Mouse (Mus musculus) kidney, postnatal 14 days (tissue): Measurements from ENCODE around the gene Cacnb4.
A peak's percentile ranks its signal among the peaks of the same experiment; 100 is the strongest.

Experiments used
- DNase-seq: peaks from one replicate; pipeline ENCODE4 v3.0.0; 2022; ENCODE audit warnings: mixed read lengths

Cacnb4 gene

DNA sequence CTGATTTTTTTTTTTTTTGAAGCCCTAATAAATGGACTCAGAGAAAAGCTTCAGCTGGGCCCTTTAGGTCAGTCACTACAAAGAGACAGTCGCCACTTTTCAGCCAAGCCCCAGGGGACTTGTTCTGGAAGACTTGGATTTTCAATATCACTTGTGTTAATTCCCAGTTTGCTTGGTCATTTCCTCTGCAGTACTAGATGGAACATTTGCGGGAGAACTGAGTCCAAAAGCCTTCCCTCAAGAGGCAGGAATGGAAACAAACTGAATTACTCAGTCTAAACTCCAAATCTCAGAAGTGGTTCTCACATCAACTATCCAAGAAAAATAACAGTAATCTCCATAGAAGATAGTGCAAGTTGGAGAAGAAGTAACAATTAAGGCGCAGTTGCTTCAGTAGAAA lies 109.2 kb downstream of the Cacnb4 start:
- no peak for DNase-seq

GRCm38 (mm10) chr2:52563277-52563676 lies 113.4 kb downstream of the Cacnb4 start:
- no peak for DNase-seq

- DNase-seq = no peak
Measured at GRCm38 (mm10) chr2:52562356-52562755, 114.3 kb downstream of the Cacnb4 start.

DNA sequence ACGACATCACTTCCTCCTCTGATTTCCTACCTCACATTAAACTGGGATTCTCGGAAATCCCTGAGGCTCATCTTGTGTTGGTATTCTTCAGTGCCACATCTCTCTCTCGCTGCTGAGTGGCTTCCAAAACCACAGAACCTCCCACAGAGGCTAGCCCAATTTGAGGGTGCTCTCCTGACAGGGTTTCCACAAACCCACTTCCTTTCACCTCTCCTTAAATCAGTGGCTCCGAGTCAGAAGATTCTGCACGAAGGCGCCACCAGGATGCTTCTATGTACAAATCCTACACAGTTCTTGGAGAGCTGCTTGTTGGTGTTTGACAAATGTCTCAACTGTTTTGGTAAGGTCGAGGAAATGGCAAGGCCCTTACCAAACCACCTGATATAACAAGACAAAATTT lies 115.5 kb downstream of the Cacnb4 start:
- no peak for DNase-seq

DNA sequence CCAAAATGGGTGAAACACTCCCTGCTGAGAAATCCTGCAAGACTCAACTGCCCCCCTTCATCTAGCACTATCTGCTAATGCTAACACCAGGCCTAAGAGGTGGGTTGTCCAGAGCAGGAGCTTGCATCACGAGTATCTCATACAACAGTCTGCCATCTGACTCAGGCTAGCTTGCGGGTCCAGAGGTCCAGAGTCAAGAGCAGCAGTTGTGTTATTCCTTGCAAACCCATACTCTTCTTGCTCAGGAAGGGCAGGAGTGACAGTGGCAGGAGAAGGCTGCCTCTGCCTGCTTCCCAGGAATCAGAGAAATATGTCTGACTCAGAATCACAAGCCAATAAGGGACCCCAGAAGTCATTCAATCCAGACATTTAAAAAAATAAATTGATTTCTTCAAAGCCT lies 116.4 kb downstream of the Cacnb4 start:
- DNase-seq = no peak

DNA sequence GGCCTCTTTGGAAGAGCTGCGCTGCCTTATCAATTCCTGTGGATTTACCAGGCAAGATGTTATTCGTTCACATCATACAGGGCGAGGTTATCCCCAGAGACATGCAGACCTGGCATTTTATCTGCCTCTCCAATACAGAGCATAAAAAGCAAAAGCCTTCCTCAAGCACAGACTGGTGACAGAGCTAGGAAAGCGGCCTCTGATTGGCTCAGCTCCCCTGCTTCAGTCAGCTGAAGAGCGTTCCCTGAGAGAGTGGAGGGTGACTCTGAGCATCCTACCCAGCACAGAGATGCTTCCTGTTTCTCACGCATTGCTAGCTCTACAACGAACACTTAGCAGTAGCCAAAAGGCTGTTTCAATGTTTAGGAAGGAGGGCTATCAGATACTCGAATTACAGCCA lies 118.2 kb downstream of the Cacnb4 start:
- DNase-seq = no peak

GRCm38 (mm10) chr2:52557503-52558275 lies 118.9 kb downstream of the Cacnb4 start:
- no peak for DNase-seq

- no peak for DNase-seq
Measured at GRCm38 (mm10) chr2:52556961-52557326, 119.7 kb downstream of the Cacnb4 start.

GRCm38 (mm10) chr2:52556298-52556960 lies 120.2 kb downstream of the Cacnb4 start:
- DNase-seq = no peak

- no peak for DNase-seq
Measured at GRCm38 (mm10) chr2:52548401-52548800, 128.2 kb downstream of the Cacnb4 start.

DNA sequence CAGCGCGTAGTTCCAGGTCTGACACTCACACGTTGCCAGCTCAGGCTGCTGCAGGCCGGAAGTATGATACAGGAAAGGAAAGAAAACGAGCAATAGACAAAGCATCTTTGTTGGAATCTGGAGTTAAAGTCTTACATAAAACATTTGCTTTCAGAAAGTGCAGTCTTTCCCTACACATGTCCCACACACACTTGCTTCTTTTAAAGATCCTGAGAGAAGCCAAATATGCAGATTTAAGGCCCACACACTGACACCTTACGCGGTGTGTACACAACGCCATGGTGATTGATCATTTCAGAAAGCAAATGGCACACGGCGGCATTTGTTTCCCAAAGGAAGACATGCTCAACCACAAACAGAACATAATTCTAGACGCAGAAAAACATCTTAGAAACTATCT lies 129.3 kb downstream of the Cacnb4 start:
- DNase-seq = no peak

GRCm38 (mm10) chr2:52544527-52544926 lies 132.1 kb downstream of the Cacnb4 start:
- DNase-seq = no peak

- DNase-seq = no peak
Measured at GRCm38 (mm10) chr2:52541068-52541467, 135.6 kb downstream of the Cacnb4 start.

GRCm38 (mm10) chr2:52539318-52539717 lies 137.3 kb downstream of the Cacnb4 start:
- DNase-seq = no peak

- DNase-seq = no peak
Measured at GRCm38 (mm10) chr2:52537645-52538044, 139.0 kb downstream of the Cacnb4 start.

DNA sequence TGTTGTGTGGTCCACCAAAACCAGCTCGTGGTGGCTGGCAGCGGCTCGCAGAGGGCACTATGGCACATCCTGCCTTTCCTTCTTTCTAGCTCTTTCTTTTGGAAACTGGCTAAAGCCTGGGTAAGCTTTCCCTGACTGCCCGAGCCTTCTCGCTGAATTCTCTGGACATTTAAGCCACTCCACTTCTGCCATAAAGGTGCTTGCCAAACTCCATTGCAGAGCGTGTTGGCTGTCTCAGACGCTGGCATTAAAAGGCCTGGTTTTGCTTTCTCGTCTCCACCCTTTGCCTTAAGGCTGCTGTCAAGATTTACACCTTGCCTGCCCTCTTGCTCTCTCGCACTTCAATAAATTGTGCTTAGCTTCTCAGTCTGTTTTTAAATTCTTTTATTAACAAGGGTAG lies 139.5 kb downstream of the Cacnb4 start:
- no peak for DNase-seq

DNA sequence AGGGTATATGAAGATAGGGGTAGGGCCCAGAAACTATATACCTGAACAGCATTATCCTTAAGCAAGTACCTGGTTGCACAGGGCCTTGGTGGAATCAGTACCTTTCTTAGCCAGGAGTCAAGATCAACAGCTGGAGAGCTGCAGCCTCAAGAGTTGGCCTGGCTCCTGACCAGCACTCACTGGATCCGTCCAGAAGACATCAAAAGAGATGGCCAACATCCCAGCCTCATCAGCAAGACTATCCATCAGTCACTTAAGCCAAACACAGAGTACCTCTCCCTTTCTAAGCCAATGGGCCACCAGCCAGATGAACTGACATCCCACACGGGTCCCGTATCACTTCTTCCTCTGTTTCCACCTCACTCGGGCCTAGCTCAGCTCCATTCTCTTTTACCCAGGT lies 140.1 kb downstream of the Cacnb4 start:
- DNase-seq = no peak

- peak; percentile 17 for DNase-seq
Measured at GRCm38 (mm10) chr2:52533696-52534095, 142.9 kb downstream of the Cacnb4 start.

- no peak for DNase-seq
Measured at GRCm38 (mm10) chr2:52530521-52530920, 146.1 kb downstream of the Cacnb4 start.

DNA sequence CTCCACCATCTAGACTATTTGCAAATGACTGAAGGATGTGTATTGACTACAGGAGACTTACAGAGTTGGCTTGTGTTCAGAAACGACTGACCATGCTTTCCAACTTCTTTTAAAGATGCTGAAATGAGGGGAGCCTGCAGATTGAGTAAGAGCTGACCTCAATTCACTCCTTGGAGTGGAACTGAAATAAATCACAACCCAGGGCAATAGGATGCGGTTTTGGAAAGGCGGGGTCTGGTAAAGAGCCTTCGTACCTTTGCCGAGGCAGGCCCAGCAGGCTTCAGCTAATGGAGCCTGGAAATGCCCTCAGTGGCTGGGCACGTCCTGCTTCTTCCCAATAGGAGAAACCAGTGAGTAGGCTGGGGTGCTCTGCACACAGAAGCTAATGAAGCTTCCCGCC lies 147.4 kb downstream of the Cacnb4 start:
- DNase-seq = no peak

DNA sequence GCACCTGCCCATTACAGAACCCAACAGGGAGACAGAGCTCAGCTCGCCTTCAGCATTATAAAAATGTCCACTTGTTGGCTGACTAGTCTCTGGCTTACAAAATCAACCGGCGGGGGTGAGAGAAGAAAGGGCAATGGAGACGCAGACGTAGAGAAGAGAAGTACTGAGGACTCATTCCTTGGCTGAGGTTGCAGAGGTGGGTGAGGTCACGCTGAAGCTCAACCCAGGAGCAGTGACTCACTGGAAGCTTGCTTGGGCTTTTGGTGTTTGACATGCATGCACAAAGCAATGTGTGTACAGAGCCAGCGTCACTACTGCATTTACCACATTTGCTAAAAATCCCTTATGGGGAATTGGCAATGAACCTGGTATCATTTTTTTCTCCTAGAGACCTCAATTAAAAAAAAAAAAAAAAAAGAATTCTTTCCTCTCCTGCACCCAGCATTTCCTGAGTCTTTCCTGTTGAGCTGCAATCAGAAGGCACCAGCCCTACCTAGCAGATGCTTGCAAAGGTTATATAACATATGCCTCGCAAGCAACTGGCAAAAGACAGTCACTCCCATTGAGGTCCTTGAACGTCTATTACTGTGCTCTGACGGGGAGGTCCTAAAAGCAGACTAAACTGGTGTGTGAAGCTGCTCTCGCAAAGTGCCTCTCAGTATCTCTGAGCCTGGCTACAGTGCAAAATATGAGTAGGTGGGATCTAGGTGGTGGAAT lies 150.6 kb downstream of the Cacnb4 start:
- DNase-seq = no peak

- no peak for DNase-seq
Measured at GRCm38 (mm10) chr2:52523056-52523715, 153.4 kb downstream of the Cacnb4 start.

- DNase-seq = no peak
Measured at GRCm38 (mm10) chr2:52521012-52521411, 155.6 kb downstream of the Cacnb4 start.
